Mouse (Mus musculus): ENCODE measurements around the gene Tpra1. TPM values are rescaled to one million over a fixed set of nuclear protein-coding genes. Genes with fewer than 3 reads are reported as not detected.
A peak's percentile ranks its signal among the peaks of the same experiment; 100 is the strongest.

The Tpra1 gene
- polyA plus RNA-seq, 1 experiment from 2014 or later = 81.6 TPM

DNA sequence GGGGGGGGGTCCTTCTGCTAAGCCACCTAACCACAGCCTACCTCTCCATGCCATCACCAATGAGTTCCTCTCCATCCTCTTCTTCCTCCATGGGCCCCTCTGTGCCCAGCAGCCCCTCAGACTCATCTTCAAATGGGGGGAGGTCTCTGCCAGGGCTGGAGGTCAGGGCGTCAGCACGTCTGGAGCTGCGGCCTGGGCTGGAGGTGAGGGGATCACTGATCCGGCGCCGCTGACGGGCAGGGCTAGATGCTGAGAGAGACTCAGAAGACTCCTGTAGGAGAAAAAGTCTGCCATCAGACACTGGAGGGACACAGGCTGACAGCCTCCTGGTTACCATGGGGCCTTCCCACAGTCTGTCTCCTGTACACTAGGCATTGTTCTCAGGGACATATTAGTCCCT, 4.8 kb upstream of the Tpra1 start:
- H3K4me3 ChIP-seq (ENCODE audit: low read depth, low read length) = no peak overlapping the region
- no peaks in the 10 kb centered on the region for H3K9me3 ChIP-seq (ENCODE audit: control insufficient read depth)
- H3K36me3 ChIP-seq (ENCODE audit: control insufficient read depth, insufficient read depth) = peaks cover 18% of the 10 kb centered on the region
- H3K27ac ChIP-seq (ENCODE audit: low read depth, low read length) = no peak overlapping the region
- 69% methylated on average over 7 of the region's 7 CpGs for WGBS
- ATAC-seq = no peak
- H3K27me3 ChIP-seq (replicated peaks; ENCODE audit: control insufficient read depth, insufficient read depth, low read length) = no peaks in the 10 kb centered on the region
- H3K4me1 ChIP-seq (replicated peaks; ENCODE audit: control insufficient read depth, insufficient read depth, low read length) = peaks cover 6% of the 10 kb centered on the region; the same call in 1 of the 2 replicates
- H3K4me2 ChIP-seq (replicated peaks; ENCODE audit: low read depth) = no peak overlapping the region; the same call in 1 of the 2 replicates
- no peak for TF ChIP-seq CTCF (IDR thresholded peaks at IDR 0.05; ENCODE audit: low read depth)
- no peak overlapping the region for H3K9ac ChIP-seq (ENCODE audit: low read depth, low read length)

DNA sequence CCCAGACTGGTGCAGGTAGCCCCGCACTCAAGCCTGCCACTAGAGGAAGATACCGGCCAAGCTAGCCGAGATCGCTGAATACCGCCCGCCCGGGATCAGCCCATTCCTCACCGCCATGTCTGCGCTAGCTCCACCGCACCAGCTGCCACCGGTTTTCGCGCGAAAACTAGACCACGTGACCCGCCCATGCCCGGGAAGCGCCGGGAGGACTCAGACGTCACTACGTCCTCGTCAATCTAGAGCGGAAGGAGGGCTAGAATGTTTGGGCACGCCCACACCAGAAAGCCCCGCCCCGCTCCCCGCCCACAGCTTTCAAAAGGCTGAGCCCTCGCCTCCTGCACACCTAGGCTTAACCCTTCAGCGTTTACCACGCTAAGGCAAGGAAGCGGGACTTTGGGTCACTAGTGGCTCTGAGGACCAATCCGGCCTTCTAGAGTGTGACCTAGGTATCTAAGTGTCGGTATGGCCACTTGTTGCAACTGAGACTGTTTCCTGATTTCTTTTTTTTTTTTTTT, 3.5 kb upstream of the Tpra1 start, which contains the start of gene Mcm2:
Gene Mcm2, minus strand, starts transcription at position 247 of the 515 bp plus-strand sequence.
- peak; percentile 66 for ATAC-seq
- H3K27me3 ChIP-seq (replicated peaks; ENCODE audit: control insufficient read depth, insufficient read depth, low read length) = no peaks in the 10 kb centered on the region
- peak within 1 kb of the TSS; percentile 75 for H3K9ac ChIP-seq (ENCODE audit: low read depth, low read length)
- H3K27ac ChIP-seq (ENCODE audit: low read depth, low read length) = peak within 1 kb of the TSS; percentile 54; the same call in 1 of the 2 replicates
- TF ChIP-seq CTCF (IDR thresholded peaks at IDR 0.05; ENCODE audit: low read depth) = 0 out of 2 replicates have a peak, but pooled peaks have one; percentile 8
- H3K4me1 ChIP-seq (replicated peaks; ENCODE audit: control insufficient read depth, insufficient read depth, low read length) = peaks cover 13% of the 10 kb centered on the region
- peak within 1 kb of the TSS; percentile 94 for H3K4me2 ChIP-seq (replicated peaks; ENCODE audit: low read depth)
- H3K9me3 ChIP-seq (ENCODE audit: control insufficient read depth) = no peaks in the 10 kb centered on the region
- H3K36me3 ChIP-seq (ENCODE audit: control insufficient read depth, insufficient read depth) = 0 out of 2 replicates have a peak, but pooled peaks cover 7% of the 10 kb centered on the region
- peak within 1 kb of the TSS; percentile 66 for H3K4me3 ChIP-seq (ENCODE audit: low read depth, low read length)
- WGBS = under 1% methylated on average over 33 of the region's 33 CpGs

GRCm38 (mm10) chr6:88899086-88899485, 3.0 kb upstream of the Tpra1 start:
- Histone ChIP-seq H3K27me3 (replicated peaks; ENCODE audit: control insufficient read depth, insufficient read depth, low read length) (no peaks in the 10 kb centered on the region), H3K36me3 (ENCODE audit: control insufficient read depth, insufficient read depth) (0 out of 2 replicates have a peak, but pooled peaks cover 7% of the 10 kb centered on the region), H3K4me3 (ENCODE audit: low read depth, low read length) (no peak overlapping the region; the same call in 1 of the 2 replicates), H3K27ac (ENCODE audit: low read depth, low read length) (no peak overlapping the region), H3K4me2 (replicated peaks; ENCODE audit: low read depth) (peak overlapping the region; percentile 94), H3K9me3 (ENCODE audit: control insufficient read depth) (no peaks in the 10 kb centered on the region), H3K4me1 (replicated peaks; ENCODE audit: control insufficient read depth, insufficient read depth, low read length) (peaks cover 16% of the 10 kb centered on the region), H3K9ac (ENCODE audit: low read depth, low read length) (no peak overlapping the region)
- ATAC-seq = no peak
- no peak for TF ChIP-seq CTCF (IDR thresholded peaks at IDR 0.05; ENCODE audit: low read depth)
- WGBS = 53% methylated on average over 4 of the region's 4 CpGs

DNA sequence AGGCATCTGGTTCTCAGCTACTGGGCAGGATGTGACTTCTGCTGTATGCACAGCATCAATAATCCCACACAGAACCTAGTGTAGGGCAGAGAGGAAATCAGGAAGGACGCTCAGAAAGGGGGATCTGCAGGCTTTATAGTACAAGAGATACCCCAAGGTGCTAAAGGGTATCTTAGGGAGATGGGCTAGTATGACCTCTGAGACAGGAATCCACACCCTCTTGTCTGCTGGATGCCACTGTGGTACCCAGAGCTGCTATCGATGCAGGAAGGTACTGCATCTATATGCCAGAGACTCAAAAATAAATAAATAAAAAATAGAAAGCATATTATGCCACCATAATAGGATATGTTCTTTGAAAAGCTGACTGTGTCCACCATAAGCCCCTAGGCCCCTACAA, 2.4 kb upstream of the Tpra1 start:
- Histone ChIP-seq H3K9ac (ENCODE audit: low read depth, low read length) (no peak overlapping the region), H3K36me3 (ENCODE audit: control insufficient read depth, insufficient read depth) (0 out of 2 replicates have a peak, but pooled peaks cover 7% of the 10 kb centered on the region), H3K27ac (ENCODE audit: low read depth, low read length) (no peak overlapping the region), H3K4me1 (replicated peaks; ENCODE audit: control insufficient read depth, insufficient read depth, low read length) (peaks cover 16% of the 10 kb centered on the region), H3K9me3 (ENCODE audit: control insufficient read depth) (no peaks in the 10 kb centered on the region), H3K27me3 (replicated peaks; ENCODE audit: control insufficient read depth, insufficient read depth, low read length) (no peaks in the 10 kb centered on the region), H3K4me2 (replicated peaks; ENCODE audit: low read depth) (no peak overlapping the region), H3K4me3 (ENCODE audit: low read depth, low read length) (no peak overlapping the region)
- WGBS = 93% methylated on average over 2 of the region's 2 CpGs
- ATAC-seq = no peak
- TF ChIP-seq CTCF (IDR thresholded peaks at IDR 0.05; ENCODE audit: low read depth) = no peak

- TF ChIP-seq CTCF (IDR thresholded peaks at IDR 0.05; ENCODE audit: low read depth) = no peak
- H3K4me2 ChIP-seq (replicated peaks; ENCODE audit: low read depth) = peak overlapping the region; percentile 69
- no peaks in the 10 kb centered on the region for H3K36me3 ChIP-seq (ENCODE audit: control insufficient read depth, insufficient read depth)
- 5% methylated on average over 5 of the region's 5 CpGs for WGBS
- peaks cover 18% of the 10 kb centered on the region for H3K4me1 ChIP-seq (replicated peaks; ENCODE audit: control insufficient read depth, insufficient read depth, low read length)
- H3K9ac ChIP-seq (ENCODE audit: low read depth, low read length) = peak overlapping the region; percentile 78
- ATAC-seq = peak; percentile 25
- no peaks in the 10 kb centered on the region for H3K27me3 ChIP-seq (replicated peaks; ENCODE audit: control insufficient read depth, insufficient read depth, low read length)
- peak overlapping the region; percentile 95 for H3K27ac ChIP-seq (ENCODE audit: low read depth, low read length)
- H3K4me3 ChIP-seq (ENCODE audit: low read depth, low read length) = peak overlapping the region; percentile 67
- H3K9me3 ChIP-seq (ENCODE audit: control insufficient read depth) = no peaks in the 10 kb centered on the region
These were observed 580 bp upstream of the Tpra1 start for GRCm38 (mm10) chr6:88901471-88901870.

GRCm38 (mm10) chr6:88903708-88904107, 1.7 kb downstream of the Tpra1 start:
- no peak for TF ChIP-seq CTCF (IDR thresholded peaks at IDR 0.05; ENCODE audit: low read depth)
- Histone ChIP-seq H3K9me3 (ENCODE audit: control insufficient read depth) (no peaks in the 10 kb centered on the region), H3K27ac (ENCODE audit: low read depth, low read length) (peak overlapping the region; percentile 35), H3K36me3 (ENCODE audit: control insufficient read depth, insufficient read depth) (peaks cover 16% of the 10 kb centered on the region; the same call in 1 of the 2 replicates), H3K4me3 (ENCODE audit: low read depth, low read length) (peak overlapping the region; percentile 67; the same call in 1 of the 2 replicates), H3K9ac (ENCODE audit: low read depth, low read length) (peak overlapping the region; percentile 78; the same call in 1 of the 2 replicates), H3K27me3 (replicated peaks; ENCODE audit: control insufficient read depth, insufficient read depth, low read length) (no peaks in the 10 kb centered on the region), H3K4me1 (replicated peaks; ENCODE audit: control insufficient read depth, insufficient read depth, low read length) (peaks cover 18% of the 10 kb centered on the region), H3K4me2 (replicated peaks; ENCODE audit: low read depth) (peak overlapping the region; percentile 69)
- ATAC-seq = no peak
- WGBS = 59% methylated on average over 5 of the region's 5 CpGs
